Mouse (Mus musculus) heart, postnatal 10 days (tissue): ENCODE results near the gene Ajuba. TPM values are rescaled to one million over a fixed set of nuclear protein-coding genes. Genes with fewer than 3 reads are reported as not detected.

ENCODE experiments used
- DNase-seq, 2 experiments: peaks; one replicate each; pipeline ENCODE4 v3.0.0; 2021
- intact Hi-C: fragments of 180-260 bp; cut with DNase I; formaldehyde crosslinking; loops from one replicate; pipeline ENCODE4 v1.15.1; 2025
- microRNA-seq, 2 experiments: library from miRNA; unstranded; fragments of <30 nt; microRNA quantifications; one replicate each; pipeline ENCODE4 v1.2.0; 2022
- total RNA-seq, 2 experiments: library from RNA; stranded (reverse); gene quantifications; 2 replicates each; pipeline ENCODE4 v1.2.3; 2021

Ajuba gene
- total RNA-seq, 2 experiments from 2014 or later: 14.5 to 16.0 TPM

DNA sequence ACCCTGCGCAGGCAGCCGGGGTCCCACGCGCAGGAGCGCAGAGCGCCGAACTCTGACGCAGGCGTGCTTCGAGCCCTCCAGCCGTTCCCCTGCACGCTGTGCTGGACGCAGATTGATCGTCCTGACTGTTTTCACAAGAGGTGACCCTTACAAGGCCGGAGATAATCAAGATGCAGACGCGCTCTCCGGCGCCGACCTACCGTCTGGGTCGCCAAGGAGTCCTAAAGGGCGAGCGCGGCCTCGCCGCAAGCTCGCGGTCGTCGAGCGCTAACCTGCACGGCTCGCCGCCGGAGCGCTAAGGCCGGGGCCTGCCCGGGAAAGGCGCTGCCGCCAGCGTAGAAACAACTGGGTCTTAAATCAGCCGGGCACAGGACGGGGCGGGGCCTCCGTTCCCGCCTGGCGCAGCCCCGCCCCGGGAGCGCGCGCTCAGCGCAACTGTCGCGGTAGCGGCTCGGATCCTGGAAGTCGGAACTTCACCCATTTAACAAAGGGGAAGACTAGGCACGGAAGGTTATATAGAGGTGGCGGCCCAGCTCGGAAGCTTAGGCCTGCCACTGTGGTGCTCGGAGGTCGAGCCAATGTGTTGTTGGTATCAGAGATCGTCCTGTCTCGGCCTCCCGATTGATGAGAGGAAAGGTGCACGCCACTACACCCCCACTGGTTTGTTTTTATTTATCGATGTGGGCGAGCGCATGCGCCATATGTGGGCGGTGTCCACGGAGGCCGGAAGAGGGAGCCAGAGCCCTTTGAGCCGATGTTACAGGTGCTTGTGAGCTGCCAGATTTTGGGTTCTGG lies 23.2 kb downstream of the Ajuba start, which contains the start of gene Haus4:
Haus4 (minus strand) TSS at position 642 of the 795 bp plus-strand sequence.
- intact Hi-C loops: loop anchor here (2.0 kb wide), 1 partner anchor 33 kb away; no protein-coding TSS in a partner anchor
- peak; percentile 87 to 88 for DNase-seq

DNA sequence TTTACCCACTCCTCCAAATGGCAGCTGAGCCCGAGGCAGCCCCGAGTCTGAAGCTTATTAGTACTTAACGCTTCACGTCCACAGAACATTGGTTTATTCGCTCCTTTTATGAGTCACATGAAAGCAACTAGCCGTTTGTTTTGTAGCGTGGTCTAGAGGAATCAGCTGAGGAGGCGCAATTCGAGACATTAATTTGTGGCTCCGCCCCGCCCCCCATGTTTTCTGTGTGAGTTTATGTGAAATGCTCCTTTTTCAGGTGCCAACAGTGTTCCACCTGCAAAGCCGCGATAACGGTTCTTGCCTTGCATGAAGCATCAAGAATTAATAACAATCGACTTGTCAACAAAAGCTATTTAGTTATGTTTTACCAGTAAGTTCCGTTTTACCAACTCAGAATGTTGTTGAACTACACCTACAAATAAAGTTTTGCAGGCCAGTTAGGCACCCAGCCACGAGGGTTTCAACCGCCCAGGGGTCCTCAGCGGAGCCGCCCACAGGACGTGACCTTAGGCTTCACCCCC lies 23.8 kb downstream of the Ajuba start:
- intact Hi-C loops: no loop called here
- DNase-seq: no peak

DNA sequence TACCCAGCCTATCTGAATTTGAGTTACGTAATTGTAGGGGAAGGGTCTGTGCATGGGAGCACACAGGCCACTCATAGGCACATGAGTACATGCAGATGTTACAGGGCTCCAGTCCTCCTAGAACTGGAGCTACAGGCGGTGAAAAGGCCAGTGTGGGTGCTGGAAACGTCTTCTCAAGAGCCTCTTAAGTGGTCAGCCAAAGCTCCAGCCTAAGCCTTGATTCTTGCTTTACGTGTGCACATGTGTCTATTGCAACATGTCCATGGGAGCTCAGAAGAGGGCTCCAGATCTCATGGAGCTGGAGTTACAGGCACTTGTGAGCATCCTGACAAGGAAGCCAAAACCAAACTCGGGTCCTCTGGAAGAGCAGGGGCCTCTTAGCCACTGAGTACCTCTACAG lies 32.7 kb downstream of the Ajuba start:
- intact Hi-C loops: no loop called here
- no peak for DNase-seq

DNA sequence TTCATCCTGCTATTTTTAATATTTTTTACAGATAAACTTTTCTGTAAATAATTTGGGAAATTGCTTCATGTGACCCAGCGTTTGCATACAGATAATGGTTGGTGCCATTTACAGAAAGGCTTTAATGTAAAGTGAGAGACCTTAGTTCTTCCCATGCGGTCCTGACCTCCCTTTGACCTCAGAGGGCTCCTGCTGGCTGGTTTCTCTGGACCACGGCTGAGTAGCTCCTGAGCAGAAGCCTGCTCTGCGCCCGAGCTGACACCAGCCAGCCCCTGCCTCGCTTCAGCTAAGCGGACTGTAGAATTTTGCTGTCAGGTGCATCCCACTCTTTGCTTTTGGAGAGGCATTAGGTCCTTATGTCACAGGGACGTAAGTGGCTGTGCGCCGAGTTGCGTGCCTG lies 36.6 kb downstream of the Ajuba start:
- intact Hi-C loops: no loop called here
- no peak for DNase-seq

DNA sequence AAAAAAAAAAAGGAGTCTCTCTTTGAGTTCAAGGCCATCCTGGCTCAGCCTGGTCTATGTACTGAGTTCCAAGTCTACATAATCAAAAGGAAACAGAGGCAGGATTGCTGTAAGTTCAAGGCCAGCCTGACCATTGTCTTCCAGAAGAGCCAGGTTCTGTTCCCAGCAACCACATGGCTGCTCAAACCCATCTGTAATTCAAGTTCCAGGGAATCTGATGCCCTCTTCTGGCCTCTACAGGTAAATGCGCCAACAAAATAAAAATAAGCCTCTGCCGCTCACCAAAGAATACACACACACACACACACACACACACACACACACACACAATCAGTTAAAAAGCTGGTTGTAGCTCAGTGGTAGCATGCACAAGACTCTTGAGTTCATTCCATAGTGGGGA lies 38.8 kb downstream of the Ajuba start:
- intact Hi-C loops: no loop called here
- no peak for DNase-seq

DNA sequence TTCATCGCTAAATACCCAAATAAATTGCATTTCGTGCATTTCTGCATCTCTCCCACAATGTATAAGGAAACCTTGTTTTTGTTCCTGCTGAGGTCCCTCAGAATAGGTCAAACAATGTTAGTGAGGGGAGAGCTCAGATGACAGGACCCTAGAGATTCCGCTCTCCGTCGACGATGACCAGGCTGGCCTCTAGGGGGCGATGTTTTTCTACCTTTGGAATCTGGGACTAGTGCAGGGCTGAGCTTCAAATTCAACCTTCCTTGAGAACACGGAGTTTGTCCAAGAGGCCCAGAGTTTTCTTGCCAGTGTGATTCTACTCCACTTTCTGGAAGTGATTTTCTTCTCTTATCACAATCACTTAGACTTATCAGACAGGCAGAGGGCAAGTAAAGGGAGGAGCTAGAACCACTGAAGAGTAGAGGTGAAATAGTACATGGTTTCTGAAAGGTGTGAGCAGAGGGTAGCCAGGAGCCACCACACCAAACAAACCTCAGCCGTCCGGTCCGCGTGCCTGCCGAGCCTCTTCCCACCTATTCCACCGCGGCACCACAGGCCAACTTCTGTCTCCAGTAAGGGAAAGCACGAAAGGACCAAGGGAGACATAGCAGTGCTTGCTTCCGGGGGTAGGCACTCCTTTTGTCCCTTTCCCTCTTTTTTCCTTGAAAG lies 48.8 kb downstream of the Ajuba start:
- DNase-seq: peak; percentile 86 to 93

DNA sequence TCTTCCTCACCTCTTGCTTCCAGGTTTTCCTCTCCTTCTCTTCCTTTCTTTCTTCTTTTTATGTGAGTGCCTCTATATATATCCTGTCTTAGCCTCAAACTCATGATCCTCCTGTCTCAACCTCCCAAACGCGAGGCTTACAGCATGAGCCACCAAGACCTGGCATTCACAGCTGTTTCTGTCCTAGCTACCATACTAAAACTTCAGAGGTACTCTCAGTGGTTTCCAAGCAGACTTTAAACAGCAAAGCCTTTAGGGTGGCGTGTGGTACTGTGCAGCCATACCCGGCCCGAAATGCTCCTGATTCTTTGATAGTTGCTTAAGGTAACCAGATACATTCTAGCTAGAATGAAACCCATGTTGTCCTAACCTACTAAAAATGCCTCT lies 49.4 kb downstream of the Ajuba start:
- DNase-seq: no peak
- intact Hi-C loops: loop anchor here (5.0 kb wide), 1 partner anchor 49 kb away; the partner anchor contains the start of gene Ajuba

More for the DNA sequence above, 48.8 kb downstream of the Ajuba start:
- intact Hi-C loops: loop anchor here (5.0 kb wide), 1 partner anchor 49 kb away; the partner anchor contains the start of gene Ajuba

DNA sequence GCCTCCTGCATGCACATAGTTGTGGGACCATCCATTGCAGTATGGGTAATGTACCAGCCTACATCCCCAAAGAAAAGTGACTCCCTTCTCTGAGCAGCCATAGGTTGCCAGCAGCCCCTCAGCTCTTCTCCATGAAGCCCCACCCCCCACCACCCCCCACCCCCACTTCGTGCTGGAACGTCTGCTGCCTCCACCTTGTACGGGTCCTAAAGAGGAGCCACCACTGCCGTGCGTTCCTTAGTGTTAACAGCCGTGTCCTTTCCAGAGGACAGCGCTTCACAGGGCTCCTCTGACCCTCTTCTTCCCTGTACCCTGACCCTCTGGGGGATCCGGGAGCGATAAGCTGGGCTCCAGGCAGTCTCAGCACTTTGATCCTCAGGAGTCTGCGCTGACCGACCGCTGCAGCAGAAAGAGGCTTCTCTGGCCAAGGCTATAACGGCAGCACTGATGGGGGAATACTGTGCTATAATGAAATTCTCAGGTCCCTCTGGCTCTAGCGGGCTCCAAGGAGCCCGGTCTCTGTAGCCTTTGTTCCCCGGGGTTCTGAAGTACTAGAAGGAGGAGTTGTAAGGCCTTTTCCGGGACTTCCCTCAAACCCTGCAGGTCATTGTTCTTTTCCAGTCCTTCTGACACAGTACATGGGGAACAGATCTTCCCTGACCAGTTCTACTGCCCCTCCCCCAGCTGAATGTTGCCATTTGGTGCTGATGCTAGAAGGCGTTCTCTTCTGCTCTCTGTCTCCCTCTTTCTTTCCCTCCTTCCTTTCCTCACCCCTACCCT lies 49.9 kb downstream of the Ajuba start:
- intact Hi-C loops: loop anchor here (5.0 kb wide), 1 partner anchor 50 kb away; the partner anchor contains the start of gene Ajuba
- DNase-seq: peak; percentile 29 to 55

DNA sequence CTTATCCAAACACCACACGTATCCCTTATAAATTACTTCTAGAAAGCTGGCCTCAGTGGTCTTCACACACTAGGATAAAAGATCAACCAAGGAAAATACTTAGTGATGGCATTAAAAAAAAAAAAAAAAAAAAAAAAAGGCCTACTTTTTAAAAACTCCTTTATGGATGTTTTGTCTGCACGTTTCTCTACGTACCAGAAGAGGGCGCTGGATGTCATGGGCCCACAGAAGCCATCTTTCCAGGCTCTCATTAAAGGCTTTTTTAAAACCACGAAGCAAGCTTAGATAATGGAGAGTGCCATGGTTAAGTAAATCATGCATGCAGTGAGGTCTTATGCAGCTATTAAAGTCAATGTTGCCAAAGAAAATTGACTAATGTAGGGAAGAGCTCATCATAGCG lies 53.8 kb downstream of the Ajuba start:
- intact Hi-C loops: no loop called here
- DNase-seq: no peak

Small RNAs within 50 kb of the gene (microRNA-seq; reads per million reads assigned to microRNA genes)
- gene Mir686: 0 reads per million in 2 experiments

Other genes starting within 250 kb of the Ajuba start
- gene Oxa1l, start 216.7 kb downstream of the Ajuba start, total RNA-seq: 100 to 1,000 TPM; 121 to 125 TPM
- gene Slc7a7, start 159.8 kb downstream of the Ajuba start, total RNA-seq: 1 to 10 TPM; 6.6 to 8.1 TPM
- 100 to 1,000 TPM; 143 to 155 TPM for gene Mrpl52, start 150.6 kb downstream of the Ajuba start, total RNA-seq
- 100 to 1,000 TPM; 106 to 116 TPM for gene Mmp14, start 145.9 kb downstream of the Ajuba start, total RNA-seq
- gene Lrp10, start 113.4 kb downstream of the Ajuba start, total RNA-seq: 10 to 100 TPM; 87.9 to 91.3 TPM
- gene Rem2, start 101.5 kb downstream of the Ajuba start, total RNA-seq: not detected
- 10 to 100 TPM; 32.9 to 38.2 TPM for gene Prmt5, start 60.0 kb downstream of the Ajuba start, total RNA-seq
- gene Haus4, start 22.9 kb downstream of the Ajuba start, total RNA-seq: 10 to 100 TPM; 15.0 to 15.8 TPM
- gene 4931414P19Rik, start 28.4 kb upstream of the Ajuba start, total RNA-seq: 1 to 10 TPM; 4.2 to 4.9 TPM
- gene Psmb5, start 40.5 kb upstream of the Ajuba start, total RNA-seq: 100 to 1,000 TPM; 206 to 207 TPM
- gene Psmb11, start 43.9 kb upstream of the Ajuba start, total RNA-seq: not detected
- not detected for gene Gm17606, start 63.4 kb upstream of the Ajuba start, total RNA-seq
- 1 to 10 TPM; 1.3 TPM for gene Cdh24, start 63.8 kb upstream of the Ajuba start, total RNA-seq
- gene 1700123O20Rik, start 108.7 kb upstream of the Ajuba start, total RNA-seq: 10 to 100 TPM; 19.8 to 21.9 TPM
- 100 to 1,000 TPM; 104 to 114 TPM for gene Acin1, start 109.4 kb upstream of the Ajuba start, total RNA-seq
- under 1 TPM; 0.10 TPM for gene Gm29776, start 121.3 kb upstream of the Ajuba start, total RNA-seq
- gene Cebpe, start 134.6 kb upstream of the Ajuba start, total RNA-seq: not detected
- gene Slc7a8, start 204.4 kb upstream of the Ajuba start, total RNA-seq: 1 to 10 TPM; 2.4 to 3.6 TPM
- gene Rnf212b, start 236.6 kb upstream of the Ajuba start, total RNA-seq: not detected